Mouse (Mus musculus) heart, embryonic 11.5 days (tissue): ENCODE measurements around the gene Deup1. TPM values are rescaled to one million over a fixed set of nuclear protein-coding genes. Genes with fewer than 3 reads are reported as not detected.

ENCODE experiments used
- ATAC-seq: fragments of 200-750 bp; cut with Nextera tagmentation; replicated peaks from 2 replicates; pipeline ENCODE4 v1.8.0; 2017; ENCODE audit warnings: moderate library complexity; ENCODE audit not compliant: insufficient number of reproducible peaks, low FRiP score, low TSS enrichment
- H3K27ac ChIP-seq: fragments of 300-500 bp; sonication (generic); 2 replicates; pipeline ENCODE4 v1.5.1; 2014; ENCODE audit warnings: mild to moderate bottlenecking, low read depth, low read length
- H3K27me3 ChIP-seq: fragments of 300-500 bp; sonication (generic); 2 replicates; pipeline ENCODE4 v1.6.1; 2014; ENCODE audit warnings: mild to moderate bottlenecking, low read length, mixed read lengths; ENCODE audit not compliant: control insufficient read depth, insufficient read depth
- H3K36me3 ChIP-seq: fragments of 300-500 bp; sonication (generic); 2 replicates; pipeline ENCODE4 v1.6.1; 2014; ENCODE audit warnings: mild to moderate bottlenecking, low read length, moderate library complexity, mixed read lengths; ENCODE audit not compliant: control insufficient read depth, insufficient read depth
- H3K4me1 ChIP-seq: fragments of 300-500 bp; sonication (generic); 2 replicates; pipeline ENCODE4 v1.6.1; 2014; ENCODE audit warnings: low read length; ENCODE audit not compliant: control insufficient read depth, insufficient read depth
- H3K4me2 ChIP-seq: fragments of 300-500 bp; sonication (generic); 2 replicates; pipeline ENCODE4 v1.6.1; 2014; ENCODE audit warnings: mild to moderate bottlenecking, moderate library complexity
- H3K4me3 ChIP-seq: fragments of 300-500 bp; sonication (generic); 2 replicates; pipeline ENCODE4 v1.5.1; 2014; ENCODE audit warnings: low read depth, low read length
- H3K9ac ChIP-seq: fragments of 300-500 bp; sonication (generic); 2 replicates; pipeline ENCODE4 v1.6.1; 2014; ENCODE audit warnings: mild to moderate bottlenecking, low read depth, low read length, moderate library complexity
- H3K9me3 ChIP-seq: fragments of 300-500 bp; sonication (generic); replicated peaks from 2 replicates; pipeline ENCODE4 v1.6.1; 2016; ENCODE audit warnings: low read length; ENCODE audit not compliant: control insufficient read depth
- WGBS: fragments of 180-500 bp; shearing (Covaris S2); extraction: QIAGEN DNeasy Blood & Tissue Kit; methylation state at CpG from one replicate; pipeline ENCODE4 v1.1.7; 2014; ENCODE audit not compliant: insufficient replicate concordance; 5-methylcytosine and 5-hydroxymethylcytosine counted together
- polyA plus RNA-seq: library from polyadenylated mRNA; unstranded; fragments of >200 nt; fragmentation: Nextera tagmentation; extraction: Ambion mirVana; gene quantifications from 2 replicates; pipeline ENCODE4 v1.2.1, GENCODE M21; 2014

Gene Deup1
- polyA plus RNA-seq, 1 experiment from 2014 or later: 0.13 TPM

- 0 out of 2 replicates have a peak, but pooled peaks cover 2% of the 10 kb centered on the region for H3K27me3 ChIP-seq
- no peaks in the 10 kb centered on the region for H3K9me3 ChIP-seq
- 16% methylated on average over 5 of the region's 5 CpGs for WGBS
- no peak; the same call in 1 of the 2 replicates for ATAC-seq
- no peaks in the 10 kb centered on the region for H3K36me3 ChIP-seq
- 0 out of 2 replicates have a peak overlapping the region, but pooled peaks have one; percentile 4 for H3K9ac ChIP-seq
- H3K27ac ChIP-seq: no peak overlapping the region
- peak overlapping the region; percentile 79 for H3K4me2 ChIP-seq
- H3K4me1 ChIP-seq: no peaks in the 10 kb centered on the region
- peak overlapping the region; percentile 30 for H3K4me3 ChIP-seq
Measured at GRCm38 (mm10) chr9:15627384-15627783, 349 bp downstream of the Deup1 start.

GRCm38 (mm10) chr9:15624739-15625138 lies 3.0 kb downstream of the Deup1 start:
- no peak for ATAC-seq
- Histone ChIP-seq H3K9me3 (no peaks in the 10 kb centered on the region), H3K4me3 (no peak overlapping the region), H3K4me1 (no peaks in the 10 kb centered on the region), H3K9ac (no peak overlapping the region), H3K27ac (no peak overlapping the region), H3K4me2 (no peak overlapping the region), H3K27me3 (0 out of 2 replicates have a peak, but pooled peaks cover 2% of the 10 kb centered on the region), H3K36me3 (no peaks in the 10 kb centered on the region)
- WGBS: 71% methylated on average over 3 of the region's 3 CpGs

GRCm38 (mm10) chr9:15619767-15620166 lies 8.0 kb downstream of the Deup1 start:
- no peaks in the 10 kb centered on the region for H3K36me3 ChIP-seq
- no peak overlapping the region for H3K4me3 ChIP-seq
- no peaks in the 10 kb centered on the region for H3K4me1 ChIP-seq
- H3K27ac ChIP-seq: no peak overlapping the region
- H3K27me3 ChIP-seq: no peaks in the 10 kb centered on the region
- no peaks in the 10 kb centered on the region for H3K9me3 ChIP-seq
- 55% methylated on average over 1 of the region's 1 CpGs for WGBS
- H3K4me2 ChIP-seq: no peak overlapping the region
- no peak for ATAC-seq
- no peak overlapping the region for H3K9ac ChIP-seq

- no peak for ATAC-seq
- Histone ChIP-seq H3K9ac (no peak overlapping the region), H3K36me3 (no peaks in the 10 kb centered on the region), H3K4me2 (no peak overlapping the region), H3K4me3 (no peak overlapping the region), H3K9me3 (no peaks in the 10 kb centered on the region), H3K27ac (no peak overlapping the region), H3K27me3 (no peaks in the 10 kb centered on the region), H3K4me1 (no peaks in the 10 kb centered on the region)
- WGBS: 63% methylated on average over 10 of the region's 10 CpGs
Measured at GRCm38 (mm10) chr9:15619020-15619590, 8.6 kb downstream of the Deup1 start.

- H3K27ac ChIP-seq: no peak overlapping the region
- WGBS: 52% methylated on average over 7 of the region's 7 CpGs
- no peaks in the 10 kb centered on the region for H3K36me3 ChIP-seq
- no peaks in the 10 kb centered on the region for H3K4me1 ChIP-seq
- no peaks in the 10 kb centered on the region for H3K27me3 ChIP-seq
- no peaks in the 10 kb centered on the region for H3K9me3 ChIP-seq
- H3K4me3 ChIP-seq: no peak overlapping the region
- H3K9ac ChIP-seq: no peak overlapping the region
- no peak for ATAC-seq
- no peak overlapping the region for H3K4me2 ChIP-seq
Measured at GRCm38 (mm10) chr9:15617061-15617460, 10.7 kb downstream of the Deup1 start.

- ATAC-seq: no peak
- Histone ChIP-seq H3K27ac (no peak overlapping the region), H3K27me3 (no peaks in the 10 kb centered on the region), H3K4me1 (no peaks in the 10 kb centered on the region), H3K4me2 (no peak overlapping the region), H3K4me3 (no peak overlapping the region), H3K9me3 (no peaks in the 10 kb centered on the region), H3K36me3 (no peaks in the 10 kb centered on the region), H3K9ac (no peak overlapping the region)
- WGBS: 67% methylated on average over 6 of the region's 6 CpGs
Measured at GRCm38 (mm10) chr9:15616471-15616870, 11.3 kb downstream of the Deup1 start.

- Histone ChIP-seq H3K4me2 (no peak overlapping the region), H3K9me3 (no peaks in the 10 kb centered on the region), H3K4me1 (no peaks in the 10 kb centered on the region), H3K27me3 (no peaks in the 10 kb centered on the region), H3K4me3 (no peak overlapping the region), H3K27ac (no peak overlapping the region), H3K36me3 (no peaks in the 10 kb centered on the region), H3K9ac (no peak overlapping the region)
- no peak for ATAC-seq
- WGBS: 91% methylated on average over 5 of the region's 5 CpGs
Measured at GRCm38 (mm10) chr9:15609280-15609930, 18.3 kb downstream of the Deup1 start.

- Histone ChIP-seq H3K27ac (no peak overlapping the region), H3K36me3 (no peaks in the 10 kb centered on the region), H3K4me3 (no peak overlapping the region), H3K9me3 (no peaks in the 10 kb centered on the region), H3K27me3 (no peaks in the 10 kb centered on the region), H3K4me1 (no peaks in the 10 kb centered on the region), H3K4me2 (no peak overlapping the region), H3K9ac (no peak overlapping the region)
- no peak for ATAC-seq
- WGBS: 78% methylated on average over 2 of the region's 2 CpGs
Measured at GRCm38 (mm10) chr9:15607601-15608000, 20.1 kb downstream of the Deup1 start.

- no peak overlapping the region for H3K9ac ChIP-seq
- H3K9me3 ChIP-seq: no peaks in the 10 kb centered on the region
- ATAC-seq: no peak
- H3K36me3 ChIP-seq: no peaks in the 10 kb centered on the region
- no peaks in the 10 kb centered on the region for H3K27me3 ChIP-seq
- no peak overlapping the region for H3K4me2 ChIP-seq
- no peak overlapping the region for H3K27ac ChIP-seq
- H3K4me3 ChIP-seq: no peak overlapping the region
- no peaks in the 10 kb centered on the region for H3K4me1 ChIP-seq
- 77% methylated on average over 8 of the region's 8 CpGs for WGBS
Measured at GRCm38 (mm10) chr9:15603156-15603555, 24.6 kb downstream of the Deup1 start.
